Mouse (Mus musculus): Measurements from ENCODE around the gene Psmf1.

- TF ChIP-seq JUND (IDR thresholded peaks at IDR 0.05; ENCODE audit: low read depth, low read length), result no peak
- TF ChIP-seq ZKSCAN1 (IDR thresholded peaks at IDR 0.05; ENCODE audit: low read depth, low read length), result no peak
- no peak for TF ChIP-seq POLR2A (IDR thresholded peaks at IDR 0.05; ENCODE audit: control insufficient read depth in 1 of 2, insufficient read depth in 1 of 2, low read depth in 1 of 2, low read length in 2 of 2, poor library complexity in 1 of 2)
- no peak for TF ChIP-seq RAD21 (IDR thresholded peaks at IDR 0.05; ENCODE audit: low read depth, low read length)
- TF ChIP-seq EP300 (IDR thresholded peaks at IDR 0.05; ENCODE audit: low read depth in 1 of 2, low read length in 2 of 2), result no peak
- TF ChIP-seq POLR2AphosphoS2 (IDR thresholded peaks at IDR 0.05; ENCODE audit: low read length), result no peak
Measured at GRCm38 (mm10) chr2:151777366-151777765, 33.4 kb upstream of the Psmf1 start.

Measured in MEL (cell line).